Mouse (Mus musculus): ENCODE measurements at regions not wholly inside any gene's neighbourhood (a gene's known extent, or its start where the extent isn't known, plus 50 kb on each side); places are given as distances from the start of the nearest gene placed in this dataset.

- DNase-seq (ENCODE audit: low read depth, low spot score) = peak; percentile 74
Observed at GRCm38 (mm10) chr3:35102715-35103591, 452.7 kb downstream of the Sox2 start.

DNA sequence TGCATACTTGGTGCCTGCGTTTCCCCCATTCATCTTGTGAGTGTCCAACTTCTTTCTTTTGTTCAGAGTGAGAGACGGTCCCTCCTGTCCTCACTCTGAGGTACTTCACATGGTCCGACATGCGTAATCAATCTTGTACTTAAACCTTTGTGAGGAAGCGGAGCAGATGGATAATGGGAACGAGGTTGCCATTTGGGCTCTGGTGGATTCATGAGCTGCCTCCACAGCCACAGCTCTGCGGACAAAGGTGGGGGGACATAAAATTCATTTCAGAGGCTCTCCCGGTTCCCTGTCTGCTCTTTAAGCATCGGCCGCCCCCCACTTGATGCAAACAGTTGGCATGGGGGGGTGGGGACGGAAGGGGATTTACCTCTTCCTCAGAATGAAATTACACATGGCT lies 454.7 kb downstream of the Sox2 start:
- no peak for DNase-seq (ENCODE audit: low read depth, low spot score)

DNA sequence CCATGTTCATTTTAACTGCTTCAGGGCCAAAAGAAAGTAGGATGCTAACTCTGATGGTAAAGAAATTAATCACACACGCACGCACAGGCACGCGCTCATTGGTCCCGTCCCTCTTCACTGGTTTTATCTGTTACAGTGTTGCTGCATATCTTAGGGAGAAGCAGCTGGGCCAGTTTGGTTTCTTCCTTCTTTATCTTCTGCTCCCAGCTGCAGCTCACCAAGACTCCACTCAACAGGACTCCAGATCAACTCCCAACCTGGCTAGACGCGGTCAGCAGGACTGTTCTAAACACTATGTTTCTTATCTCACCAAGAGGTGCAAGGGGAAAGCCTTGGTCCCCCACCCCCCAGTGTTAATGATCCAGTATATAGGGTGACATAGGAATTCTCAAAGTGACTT lies 455.9 kb downstream of the Sox2 start:
- DNase-seq (ENCODE audit: low read depth, low spot score) = no peak

DNA sequence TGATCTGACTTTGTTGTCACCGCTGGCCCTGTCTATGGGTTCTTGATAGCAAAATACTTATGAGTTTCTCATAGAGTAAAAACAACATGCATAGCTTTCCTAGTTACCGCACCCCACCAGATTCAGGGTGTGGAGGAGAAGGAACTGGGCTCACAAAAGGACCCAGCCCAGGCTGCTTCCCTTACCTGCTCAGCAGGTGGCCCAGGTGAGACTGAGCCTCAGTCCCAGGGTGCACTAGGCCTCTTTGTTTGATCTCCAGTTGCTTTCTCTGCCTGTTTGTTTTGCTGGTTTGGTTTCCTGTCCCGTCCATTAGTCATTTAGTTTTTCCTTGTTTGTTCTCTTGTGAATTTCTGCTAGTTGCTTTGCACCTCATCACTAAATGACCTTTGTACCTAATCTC lies 483.3 kb downstream of the Sox2 start:
- no peak for DNase-seq (ENCODE audit: low read depth, low spot score)

DNA sequence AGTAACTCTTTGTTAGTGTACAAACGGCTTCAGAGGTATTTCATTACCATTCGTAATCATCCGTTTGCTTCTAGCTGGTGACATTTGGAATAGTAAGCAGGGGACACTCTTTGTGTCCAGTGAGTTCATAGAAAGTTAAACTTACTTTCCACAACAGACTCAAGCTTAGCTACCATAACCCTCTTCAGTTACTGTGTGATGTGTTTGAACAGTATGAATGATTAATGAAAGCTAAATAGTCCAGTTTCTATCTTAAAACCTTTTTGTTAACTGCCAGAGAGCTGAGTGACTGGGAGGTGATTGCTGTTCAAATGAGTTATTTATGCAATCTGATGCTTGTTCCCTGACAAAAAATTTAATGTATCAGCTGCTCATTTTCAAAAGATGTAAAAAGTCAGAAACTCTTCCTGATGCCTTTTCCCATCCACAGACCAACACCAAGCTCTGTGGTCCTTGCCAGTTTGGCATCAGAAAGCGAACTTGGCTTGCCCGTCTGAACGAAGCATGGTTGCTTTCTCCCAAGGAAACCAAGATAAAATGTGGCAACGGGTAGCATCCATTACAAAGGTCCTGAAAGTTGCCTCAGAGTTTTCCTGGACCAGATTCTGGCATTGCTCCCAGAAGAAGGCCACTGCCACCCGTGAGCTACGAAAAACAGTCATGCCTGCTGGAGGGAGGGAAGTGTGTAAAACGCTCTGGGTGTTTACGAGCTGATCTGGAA lies 491.5 kb downstream of the Sox2 start:
- no peak for DNase-seq (ENCODE audit: low read depth, low spot score)

DNA sequence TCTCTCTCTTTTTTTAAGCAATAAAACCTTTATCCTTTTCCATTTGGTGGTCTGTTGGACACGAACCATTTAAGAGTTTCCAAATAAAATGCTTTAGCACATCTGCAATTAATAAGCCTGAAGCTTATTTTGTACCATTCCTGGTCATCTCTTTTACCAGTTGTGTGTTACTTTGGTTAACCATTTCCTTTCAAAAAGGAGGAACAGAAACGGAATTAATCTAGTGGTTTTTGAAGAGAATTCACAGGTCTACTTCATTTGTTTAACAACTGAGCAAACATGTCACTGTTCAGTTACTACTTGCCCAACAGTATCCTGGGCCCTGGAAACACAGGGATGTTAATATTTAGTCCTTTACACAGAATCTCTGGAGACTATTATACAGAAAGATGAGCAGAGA lies 492.5 kb downstream of the Sox2 start:
- DNase-seq (ENCODE audit: low read depth, low spot score) = no peak

GRCm38 (mm10) chr3:35145569-35145968 lies 495.4 kb downstream of the Sox2 start:
- DNase-seq (ENCODE audit: low read depth, low spot score) = no peak

DNA sequence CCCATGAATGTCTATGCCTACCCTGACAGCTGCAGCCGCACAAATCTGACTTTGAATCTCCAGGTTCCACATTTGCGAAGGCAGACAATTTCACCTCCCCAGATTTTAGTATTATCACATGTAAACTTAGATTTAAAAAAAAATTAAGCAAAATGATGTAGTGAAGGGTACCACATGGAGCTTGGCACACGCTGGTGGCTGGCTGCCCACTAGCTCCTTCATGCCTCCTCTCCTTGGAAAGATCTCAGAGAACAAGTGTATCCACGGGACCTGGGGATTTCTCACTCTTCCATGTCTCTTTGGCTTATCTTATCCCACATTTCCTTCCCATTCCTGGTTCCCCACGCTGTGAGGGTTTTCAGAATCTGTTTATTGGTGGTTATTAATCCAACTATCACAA lies 496.5 kb downstream of the Sox2 start:
- DNase-seq (ENCODE audit: low read depth, low spot score) = no peak

GRCm38 (mm10) chr3:35149251-35149691 lies 499.1 kb downstream of the Sox2 start:
- no peak for DNase-seq (ENCODE audit: low read depth, low spot score)

- DNase-seq (ENCODE audit: low read depth, low spot score) = no peak
Observed at GRCm38 (mm10) chr3:35152191-35152590, 502.0 kb downstream of the Sox2 start.

GRCm38 (mm10) chr3:35154266-35154665 lies 504.1 kb downstream of the Sox2 start:
- peak; percentile 6 for DNase-seq (ENCODE audit: low read depth, low spot score)

- DNase-seq (ENCODE audit: low read depth, low spot score) = no peak
Observed at GRCm38 (mm10) chr3:35168676-35169075, 518.5 kb downstream of the Sox2 start.

GRCm38 (mm10) chr3:35178759-35179440 lies 528.7 kb downstream of the Sox2 start:
- DNase-seq (ENCODE audit: low read depth, low spot score) = no peak

DNA sequence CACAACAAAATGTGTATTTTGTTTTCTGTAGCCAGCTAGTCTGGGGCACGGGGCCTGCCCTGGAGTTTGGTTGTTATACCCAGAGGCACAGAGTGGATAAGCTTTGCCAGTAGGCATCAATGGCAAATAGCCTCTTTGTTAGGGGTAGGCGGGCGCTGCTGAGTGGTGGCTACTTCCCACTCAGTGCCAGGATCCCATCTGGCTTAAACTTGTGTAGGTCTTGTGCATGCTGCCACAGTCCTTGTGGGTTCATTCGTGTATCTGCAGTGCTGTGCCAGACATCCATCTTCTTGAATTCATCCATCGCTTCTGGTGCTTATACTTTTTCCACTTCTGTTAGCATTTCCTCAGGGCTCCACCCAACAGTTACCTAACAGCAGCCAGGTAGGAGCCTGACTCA lies 545.4 kb upstream of the Atp11b start:
- no peak for DNase-seq (ENCODE audit: low read depth, low spot score)

- no peak for DNase-seq (ENCODE audit: low read depth, low spot score)
Observed at GRCm38 (mm10) chr3:35219394-35219793, 534.5 kb upstream of the Atp11b start.

DNA sequence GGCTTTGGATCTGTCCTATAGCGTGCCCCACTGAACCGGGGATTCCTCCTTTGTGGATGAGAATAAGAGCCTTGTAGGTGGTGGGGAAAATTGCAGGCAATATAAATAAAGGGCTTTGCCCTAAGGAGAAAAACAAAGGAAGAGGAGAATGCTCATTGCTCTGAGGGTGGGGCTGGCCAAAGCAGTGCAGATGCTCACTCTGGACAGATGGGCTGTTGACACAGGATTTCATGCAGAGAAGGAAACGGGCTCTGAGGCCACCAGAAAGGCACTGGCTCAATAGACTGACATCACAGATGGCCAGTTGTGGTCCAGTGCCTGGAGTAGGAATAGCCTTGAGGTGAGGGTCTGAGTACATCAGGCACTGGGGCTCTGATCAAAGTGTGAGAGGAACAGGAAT lies 532.7 kb upstream of the Atp11b start:
- no peak for DNase-seq (ENCODE audit: low read depth, low spot score)

GRCm38 (mm10) chr3:35222251-35222650 lies 531.7 kb upstream of the Atp11b start:
- DNase-seq (ENCODE audit: low read depth, low spot score) = no peak

- DNase-seq (ENCODE audit: low read depth, low spot score) = no peak
Observed at GRCm38 (mm10) chr3:35225051-35225701, 528.7 kb upstream of the Atp11b start.

- DNase-seq (ENCODE audit: low read depth, low spot score) = no peak
Observed at GRCm38 (mm10) chr3:35225774-35226365, 528.0 kb upstream of the Atp11b start.

- DNase-seq (ENCODE audit: low read depth, low spot score) = no peak
Observed at GRCm38 (mm10) chr3:35231158-35231928, 522.6 kb upstream of the Atp11b start.

- no peak for DNase-seq (ENCODE audit: low read depth, low spot score)
Observed at GRCm38 (mm10) chr3:35232487-35232886, 521.4 kb upstream of the Atp11b start.
